Mouse (Mus musculus) natural killer cell, adult 2 months (primary cell): ENCODE measurements around the gene 4930558K02Rik.

Experiments
- DNase-seq, 2 experiments: peaks; one replicate each; pipeline ENCODE4 v3.0.0; 2022; ENCODE audit warnings: low spot score in 2 of 2

The 4930558K02Rik gene

GRCm38 (mm10) chr1:161979536-161979935, at the start of gene 4930558K02Rik:
4930558K02Rik (minus strand) TSS chr1:161979636.
- DNase-seq: no peak

- no peak for DNase-seq
Observed at GRCm38 (mm10) chr1:162023681-162024270, 44.3 kb upstream of the 4930558K02Rik start.

GRCm38 (mm10) chr1:162020766-162021165, 41.3 kb upstream of the 4930558K02Rik start:
- DNase-seq: no peak

- DNase-seq: no peak
Observed at GRCm38 (mm10) chr1:162020303-162020731, 40.9 kb upstream of the 4930558K02Rik start.

GRCm38 (mm10) chr1:162018601-162018977, 39.2 kb upstream of the 4930558K02Rik start:
- no peak for DNase-seq

GRCm38 (mm10) chr1:162017975-162018600, 38.7 kb upstream of the 4930558K02Rik start:
- DNase-seq: no peak

- no peak for DNase-seq
Observed at GRCm38 (mm10) chr1:162016982-162017381, 37.5 kb upstream of the 4930558K02Rik start.

- no peak for DNase-seq
Observed at GRCm38 (mm10) chr1:162015247-162015862, 35.9 kb upstream of the 4930558K02Rik start.

- no peak for DNase-seq
Observed at GRCm38 (mm10) chr1:162013561-162013960, 34.1 kb upstream of the 4930558K02Rik start.

GRCm38 (mm10) chr1:162011523-162012245, 32.2 kb upstream of the 4930558K02Rik start:
- no peak for DNase-seq

GRCm38 (mm10) chr1:162009086-162009485, 29.6 kb upstream of the 4930558K02Rik start:
- no peak for DNase-seq

GRCm38 (mm10) chr1:162008631-162009067, 29.2 kb upstream of the 4930558K02Rik start:
- DNase-seq: no peak

- no peak for DNase-seq
Observed at GRCm38 (mm10) chr1:162008208-162008607, 28.8 kb upstream of the 4930558K02Rik start.

- DNase-seq: no peak
Observed at GRCm38 (mm10) chr1:162006109-162006508, 26.7 kb upstream of the 4930558K02Rik start.

GRCm38 (mm10) chr1:162004821-162005770, 25.7 kb upstream of the 4930558K02Rik start:
- no peak for DNase-seq

GRCm38 (mm10) chr1:162004518-162004780, 25.0 kb upstream of the 4930558K02Rik start:
- DNase-seq: no peak

- no peak for DNase-seq
Observed at GRCm38 (mm10) chr1:162003729-162004517, 24.5 kb upstream of the 4930558K02Rik start.

GRCm38 (mm10) chr1:162001328-162001727, 21.9 kb upstream of the 4930558K02Rik start:
- no peak for DNase-seq

- DNase-seq: peak; percentile 56 to 62
Observed at GRCm38 (mm10) chr1:161999882-162000371, 20.5 kb upstream of the 4930558K02Rik start.

- DNase-seq: no peak
Observed at GRCm38 (mm10) chr1:161999338-161999737, 19.9 kb upstream of the 4930558K02Rik start.
